Mouse (Mus musculus): ENCODE results near the gene Aste1. TPM values are rescaled to one million over a fixed set of nuclear protein-coding genes. Genes with fewer than 3 reads are reported as not detected.

Gene Aste1
- 4.7 and 5.0 TPM in 2 replicates for polyA plus RNA-seq (2012; rRNA removed)

GRCm38 (mm10) chr9:105395218-105395627 lies at the start of gene Aste1, which contains the start of gene Nek11:
Gene Aste1 (plus strand): TSS chr9:105395392.
Gene Nek11 (minus strand): TSS chr9:105395524.

Other genes starting within 250 kb of the Aste1 start
- gene Nek11, start 132 bp downstream of the Aste1 start, polyA plus RNA-seq (2012; rRNA removed): 0.76 TPM in 2 replicates
- 61.8 and 89.3 TPM in 2 replicates for gene Atp2c1, start 131.9 kb downstream of the Aste1 start, polyA plus RNA-seq (2012; rRNA removed)
- 27.9 and 32.7 TPM in 2 replicates for gene Pik3r4, start 247.6 kb downstream of the Aste1 start, polyA plus RNA-seq (2012; rRNA removed)

All from ovary, adult 2 months (tissue).